Mouse (Mus musculus) right cerebral cortex, postnatal 10 days (tissue): ENCODE results near the gene Pitpna.

Experiments
- DNase-seq, 2 experiments: peaks; one replicate each; pipeline ENCODE4 v3.0.0; 2021; ENCODE audit warnings: low spot score in 2 of 2

The Pitpna gene

GRCm38 (mm10) chr11:75631561-75632225 is 43.8 kb downstream of the Pitpna start:
- DNase-seq = no peak

- no peak for DNase-seq
These were observed 45.0 kb downstream of the Pitpna start for GRCm38 (mm10) chr11:75632921-75633320.

- DNase-seq = no peak
These were observed 46.9 kb downstream of the Pitpna start for GRCm38 (mm10) chr11:75634801-75635200.

GRCm38 (mm10) chr11:75635315-75635714 is 47.4 kb downstream of the Pitpna start:
- DNase-seq = no peak

GRCm38 (mm10) chr11:75643323-75643722 is 55.4 kb downstream of the Pitpna start:
- no peak for DNase-seq

- no peak for DNase-seq
These were observed 56.8 kb downstream of the Pitpna start for GRCm38 (mm10) chr11:75644684-75645083.

- peak; percentile 68 to 73 for DNase-seq
These were observed 59.8 kb downstream of the Pitpna start for GRCm38 (mm10) chr11:75647681-75648211.

- peak in 1 of 2 experiments; percentile 21 for DNase-seq
These were observed 61.3 kb downstream of the Pitpna start for GRCm38 (mm10) chr11:75649155-75649561.

GRCm38 (mm10) chr11:75650311-75650710 is 62.4 kb downstream of the Pitpna start, which contains the start of gene Myo1c:
Gene Myo1c, plus strand, starts transcription at chr11:75650504.
- no peak for DNase-seq

GRCm38 (mm10) chr11:75650958-75651425 is 63.1 kb downstream of the Pitpna start:
- DNase-seq = no peak

- peak; percentile 83 to 86 for DNase-seq
These were observed 63.7 kb downstream of the Pitpna start for GRCm38 (mm10) chr11:75651426-75652221.

GRCm38 (mm10) chr11:75652222-75652941 is 64.5 kb downstream of the Pitpna start:
- peak in 1 of 2 experiments; percentile 42 for DNase-seq

- no peak for DNase-seq
These were observed 65.2 kb downstream of the Pitpna start for GRCm38 (mm10) chr11:75652942-75653684.

- peak; percentile 72 to 73 for DNase-seq
These were observed 66.0 kb downstream of the Pitpna start for GRCm38 (mm10) chr11:75653781-75654470.

- no peak for DNase-seq
These were observed 66.8 kb downstream of the Pitpna start for GRCm38 (mm10) chr11:75654471-75655390.

GRCm38 (mm10) chr11:75655621-75656545 is 68.0 kb downstream of the Pitpna start:
- DNase-seq = peak; percentile 73 to 79

GRCm38 (mm10) chr11:75656621-75657590 is 69.0 kb downstream of the Pitpna start:
- peak in 1 of 2 experiments; percentile 25 for DNase-seq
